Mouse (Mus musculus) gastrocnemius, adult 8-10 months (tissue): ENCODE data around the gene Slc22a23. TPM values are rescaled to one million over a fixed set of nuclear protein-coding genes. Genes with fewer than 3 reads are reported as not detected.

Experiments
- DNase-seq, 2 experiments: peaks; one replicate each; pipeline ENCODE4 v3.0.0; 2022; ENCODE audit warnings: low spot score in 2 of 2
- total RNA-seq, 4 experiments: library from RNA; stranded (reverse); gene quantifications; 2 replicates each; pipeline ENCODE4 v1.2.4; 2022

Gene Slc22a23
- total RNA-seq, 4 experiments from 2014 or later, result 6.1 to 12.3 (median 8.7) TPM

DNA sequence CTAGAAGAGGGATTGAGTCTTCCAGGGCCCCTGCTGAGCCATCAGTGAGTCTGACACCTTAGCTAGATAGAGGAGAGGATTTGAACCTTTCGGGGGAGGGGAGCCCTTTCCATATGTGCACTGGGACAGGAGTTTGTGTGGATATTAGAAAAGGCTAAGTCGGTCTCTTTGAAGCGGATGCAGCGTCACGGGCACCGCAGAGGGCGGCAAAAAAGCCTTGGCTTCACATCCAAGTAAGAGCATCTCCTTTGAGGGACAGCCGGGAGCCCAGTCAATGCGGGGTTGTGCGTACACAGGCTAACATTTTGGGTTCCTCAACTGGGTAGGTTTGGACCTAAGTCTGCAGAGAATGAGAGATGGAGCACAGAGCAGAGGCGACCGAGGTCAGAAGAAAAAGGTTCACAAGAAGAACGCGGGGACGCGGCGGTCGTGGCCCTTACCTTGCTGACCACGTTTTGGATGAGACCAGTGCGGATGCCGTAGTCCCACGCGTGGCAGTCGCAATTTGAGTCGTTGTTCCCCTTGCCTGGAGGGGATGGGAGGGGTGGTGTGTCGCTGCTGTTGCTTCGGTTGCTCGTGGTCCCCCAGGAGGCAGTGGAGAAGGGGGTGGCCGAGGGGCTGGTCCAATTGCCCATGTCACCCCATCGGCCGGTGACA lies 1.1 kb downstream of the Slc22a23 start:
- no peak for DNase-seq

DNA sequence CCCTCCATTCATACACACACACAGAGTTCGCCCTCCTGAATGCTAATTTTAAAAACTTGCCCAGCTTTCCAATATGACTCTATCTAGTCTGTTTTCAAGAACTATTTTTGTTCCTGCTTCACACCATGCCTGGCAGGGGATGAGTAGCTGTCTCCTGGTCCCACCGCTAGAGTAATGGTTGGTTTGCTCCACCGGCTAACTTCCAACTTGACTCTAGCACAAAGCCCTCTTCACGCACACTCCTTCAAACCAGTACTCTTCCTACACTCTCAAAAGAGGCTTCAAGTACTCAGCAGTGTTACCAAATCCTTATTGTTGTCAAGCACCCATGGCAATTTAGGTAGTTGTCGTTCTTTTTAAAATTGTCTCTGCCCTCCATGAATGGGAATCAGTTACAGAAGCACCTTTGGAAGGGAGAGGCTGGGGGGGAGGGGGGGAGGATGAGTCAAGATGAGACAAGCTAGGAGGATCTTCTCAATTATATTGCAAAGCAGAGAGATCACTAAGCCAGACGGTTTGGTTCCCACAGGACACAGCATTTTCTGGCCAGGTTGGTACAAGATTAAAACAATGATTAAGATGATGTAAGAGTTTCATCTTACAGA lies 2.6 kb downstream of the Slc22a23 start:
- DNase-seq, result no peak

DNA sequence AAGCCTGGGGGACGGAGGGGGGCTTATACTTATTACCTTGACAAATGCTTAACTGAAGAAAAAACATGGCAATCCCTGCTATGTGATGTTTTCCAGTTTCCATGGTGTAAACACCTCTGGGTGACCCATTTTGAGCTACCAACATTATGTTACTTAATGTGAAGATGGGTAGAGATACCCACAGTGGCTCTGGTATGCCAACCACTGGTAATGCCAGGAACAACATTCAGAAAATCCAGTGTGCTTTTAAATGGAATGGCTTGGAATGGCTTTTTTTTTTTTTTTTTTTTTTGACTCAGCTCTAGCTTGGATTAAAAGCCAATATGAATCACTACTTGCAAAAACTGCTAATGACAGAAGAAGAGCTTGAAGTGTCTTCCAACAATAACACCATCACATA lies 8.1 kb downstream of the Slc22a23 start:
- no peak for DNase-seq

DNA sequence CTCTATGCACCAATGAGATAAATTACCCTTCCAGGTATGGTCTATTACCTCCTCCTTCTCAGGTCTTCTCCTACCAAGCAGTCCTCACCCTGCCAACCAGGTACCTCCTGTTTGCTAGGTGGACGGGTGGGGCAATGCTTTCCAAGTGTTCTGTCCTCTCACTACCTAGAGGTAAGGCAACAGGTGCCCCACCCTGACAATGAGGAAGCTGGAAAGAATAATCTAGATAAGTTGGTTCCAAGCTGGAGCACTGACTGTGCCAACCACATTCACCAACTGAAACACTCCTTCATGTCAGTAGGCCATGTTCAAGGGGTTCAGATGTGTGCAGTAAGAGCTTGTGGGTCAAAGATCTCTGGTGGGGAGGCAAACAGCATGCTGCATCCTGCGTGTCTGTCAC lies 10.1 kb downstream of the Slc22a23 start:
- no peak for DNase-seq

DNA sequence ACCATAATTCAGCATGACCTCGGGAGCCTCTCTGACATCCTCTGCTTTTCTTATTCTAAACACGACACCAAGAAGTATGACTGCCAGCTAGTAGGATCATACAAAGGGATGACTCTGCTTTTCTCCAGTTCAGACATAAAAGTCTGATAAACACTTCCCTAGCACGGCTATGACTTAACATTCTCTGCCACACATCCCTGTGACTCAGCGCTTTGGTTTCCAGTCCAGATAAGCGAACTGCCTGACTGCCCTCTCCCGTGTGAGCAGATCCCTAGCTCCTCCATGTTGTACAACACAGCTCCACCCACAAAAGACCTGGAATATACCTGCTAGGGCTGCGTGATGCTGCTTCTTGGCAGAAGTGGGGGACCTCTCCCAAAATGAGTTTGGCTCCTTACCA lies 12.2 kb downstream of the Slc22a23 start:
- DNase-seq, result no peak

DNA sequence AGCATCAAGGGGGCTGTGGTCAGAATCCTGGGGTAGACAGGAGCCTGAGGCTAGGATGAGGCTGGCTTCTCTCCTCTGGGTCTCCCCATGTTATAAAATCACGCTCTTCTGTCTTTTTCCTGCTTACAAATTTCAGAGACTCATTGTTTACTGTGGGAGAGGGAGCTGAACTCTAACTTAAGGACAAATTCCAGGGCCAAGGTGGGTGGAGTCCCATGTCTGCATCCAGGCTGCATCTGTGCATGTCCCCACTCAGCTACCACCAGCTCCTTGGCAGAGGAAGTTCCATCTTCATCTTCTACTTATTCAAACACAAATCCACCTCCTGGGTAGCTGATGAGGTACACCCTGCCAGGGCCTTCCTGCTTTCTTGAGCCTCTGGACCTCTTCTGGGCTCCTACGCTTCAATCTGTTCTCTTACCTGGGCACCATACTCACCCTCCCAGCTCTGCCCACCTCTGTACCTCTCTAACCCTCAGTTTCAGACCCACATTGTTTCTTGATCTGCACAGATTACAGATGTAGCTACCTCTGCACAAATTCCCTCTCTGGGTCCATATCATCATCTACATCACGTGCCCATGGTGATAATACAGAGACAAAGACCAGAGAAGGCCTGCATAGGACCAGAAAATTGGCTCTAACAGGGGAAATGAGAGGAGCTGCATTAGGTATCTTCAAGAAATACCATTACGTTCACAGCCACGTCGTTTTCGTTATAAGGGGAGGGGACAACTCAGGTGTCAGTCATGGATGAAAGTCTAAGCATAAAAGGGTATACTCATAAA lies 13.4 kb downstream of the Slc22a23 start:
- DNase-seq, result no peak

DNA sequence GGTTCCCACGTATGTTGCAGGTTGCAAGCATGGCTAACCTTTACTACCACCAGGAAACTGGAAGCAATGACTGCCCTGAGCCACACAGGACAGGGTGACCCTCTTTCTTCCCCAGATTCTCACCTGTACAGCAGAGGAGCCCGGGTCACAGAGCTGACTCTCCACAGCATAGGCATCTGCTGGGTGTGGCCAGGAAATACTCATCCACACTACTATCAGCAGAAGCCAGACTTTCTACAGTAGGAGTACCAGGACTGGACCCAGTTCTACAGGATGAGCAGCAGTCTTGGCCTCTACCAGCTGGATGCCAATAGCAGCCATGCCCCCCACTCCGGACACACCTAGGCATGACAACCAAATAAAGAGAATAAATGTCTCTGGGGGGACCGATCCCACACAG lies 15.4 kb downstream of the Slc22a23 start:
- no peak for DNase-seq

DNA sequence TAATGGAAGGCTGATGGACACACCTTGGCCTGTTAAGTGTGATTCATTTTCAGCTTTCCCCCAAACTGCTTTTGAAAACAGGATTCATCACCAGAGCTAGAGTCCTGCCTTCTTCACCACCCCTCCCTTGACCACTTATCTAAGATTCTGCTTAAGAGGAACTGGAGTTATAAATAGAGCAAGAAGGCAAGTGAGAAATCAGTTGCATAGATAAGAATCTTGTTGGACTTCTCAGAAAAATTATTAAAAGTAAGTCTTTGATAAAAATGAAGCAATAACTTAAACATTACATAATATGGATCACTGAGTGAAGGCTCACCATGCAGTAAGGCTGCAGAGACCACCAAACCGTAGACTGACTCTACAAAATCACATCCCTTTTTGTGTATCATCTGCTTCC lies 18.0 kb downstream of the Slc22a23 start:
- no peak for DNase-seq

DNA sequence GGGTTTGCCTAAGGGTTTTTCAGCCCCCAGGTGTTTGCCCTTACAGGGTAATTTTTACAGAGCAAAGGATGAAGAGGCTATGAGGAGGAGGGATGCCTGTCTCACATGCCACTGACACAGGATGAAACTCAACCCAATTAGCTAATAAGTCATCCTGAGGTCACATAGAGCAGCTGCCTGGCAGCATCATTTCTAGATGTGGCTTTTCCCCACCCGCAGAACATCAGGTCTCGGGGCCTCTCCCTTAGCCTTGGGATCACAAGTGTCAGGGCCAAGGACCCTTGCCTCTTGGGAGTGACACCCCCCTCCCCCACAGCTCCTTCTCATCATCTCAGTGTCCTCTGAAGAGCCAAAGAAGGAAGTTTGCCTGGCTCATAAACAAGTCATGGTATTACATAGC lies 21.6 kb downstream of the Slc22a23 start:
- DNase-seq, result no peak

DNA sequence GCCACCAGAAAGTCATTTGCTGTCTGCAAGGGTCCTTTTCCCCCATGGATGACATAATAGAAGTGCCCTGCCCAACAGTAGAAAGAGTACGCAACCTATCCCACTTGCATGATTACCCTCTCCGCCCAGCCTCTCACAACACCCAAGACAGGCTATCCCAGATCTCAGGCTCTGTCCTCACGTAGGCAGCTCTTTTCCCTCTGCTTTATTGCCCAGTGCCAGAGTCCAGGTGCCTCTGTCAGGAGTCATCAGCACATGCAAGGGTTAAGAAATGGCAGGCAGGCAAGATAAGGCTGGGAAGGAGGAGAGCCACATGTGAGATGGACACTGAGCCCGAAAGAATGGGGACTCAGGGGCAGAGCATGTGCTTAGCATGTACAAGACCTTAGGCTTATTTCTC lies 24.5 kb downstream of the Slc22a23 start:
- no peak for DNase-seq

DNA sequence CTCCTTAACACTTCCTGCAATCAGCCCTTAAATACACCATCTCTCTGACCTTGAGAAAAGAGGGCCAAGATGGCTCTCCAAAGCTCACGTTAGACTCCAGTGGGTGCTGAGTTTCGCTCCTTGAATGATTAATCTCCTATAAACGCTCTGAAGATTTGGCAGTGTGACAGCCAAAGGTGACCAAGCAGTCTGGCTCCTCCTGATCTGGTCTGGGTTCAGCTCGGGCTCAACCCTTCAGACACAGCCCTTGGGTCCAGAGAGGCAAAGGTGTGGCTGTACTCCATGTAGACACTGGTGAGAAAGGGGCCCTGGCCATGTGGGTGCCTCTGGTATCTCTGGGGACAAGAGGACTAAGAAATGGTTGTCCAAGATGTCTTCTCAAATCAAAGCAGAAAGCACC lies 27.9 kb downstream of the Slc22a23 start:
- no peak for DNase-seq

DNA sequence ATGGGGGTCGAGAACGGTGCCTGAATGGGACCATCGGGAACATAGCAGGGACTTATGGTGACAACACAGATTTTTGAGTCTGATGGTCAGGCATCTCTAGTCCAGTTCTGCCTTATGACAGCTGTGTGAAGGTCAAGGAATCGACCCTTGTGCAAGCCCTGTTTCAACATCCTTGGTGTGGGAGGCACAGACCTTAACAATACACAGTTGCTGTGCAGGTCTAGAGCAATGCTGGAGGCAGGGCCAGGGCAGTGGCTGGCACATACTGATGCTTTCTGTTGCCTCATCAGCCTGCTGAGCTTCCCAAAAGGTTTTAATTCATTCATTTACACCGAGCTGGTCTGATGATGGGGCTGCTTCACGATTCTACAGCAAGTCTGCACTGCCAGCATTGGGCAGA lies 28.5 kb downstream of the Slc22a23 start:
- no peak for DNase-seq

DNA sequence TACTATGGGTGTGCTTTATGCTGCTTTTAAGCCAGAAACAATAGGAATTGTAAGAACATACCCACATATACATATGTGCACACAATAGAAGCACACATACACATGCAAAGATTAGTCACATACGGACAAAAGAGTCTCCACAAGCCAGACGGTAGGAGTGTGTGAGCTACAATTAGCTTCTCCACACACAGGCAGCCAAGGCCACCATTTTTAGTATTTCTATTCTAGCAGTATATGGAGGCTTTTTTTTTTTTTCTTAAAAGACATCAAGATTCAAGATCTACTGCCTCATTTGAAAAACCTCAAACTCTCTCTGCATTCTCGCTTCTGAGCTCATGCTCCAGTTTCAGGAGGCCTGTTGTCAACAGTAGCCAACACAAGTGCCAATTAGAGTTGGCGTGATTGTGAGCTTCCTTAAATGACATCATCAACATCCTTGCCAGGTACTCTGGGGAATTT lies 31.9 kb downstream of the Slc22a23 start:
- DNase-seq, result no peak

DNA sequence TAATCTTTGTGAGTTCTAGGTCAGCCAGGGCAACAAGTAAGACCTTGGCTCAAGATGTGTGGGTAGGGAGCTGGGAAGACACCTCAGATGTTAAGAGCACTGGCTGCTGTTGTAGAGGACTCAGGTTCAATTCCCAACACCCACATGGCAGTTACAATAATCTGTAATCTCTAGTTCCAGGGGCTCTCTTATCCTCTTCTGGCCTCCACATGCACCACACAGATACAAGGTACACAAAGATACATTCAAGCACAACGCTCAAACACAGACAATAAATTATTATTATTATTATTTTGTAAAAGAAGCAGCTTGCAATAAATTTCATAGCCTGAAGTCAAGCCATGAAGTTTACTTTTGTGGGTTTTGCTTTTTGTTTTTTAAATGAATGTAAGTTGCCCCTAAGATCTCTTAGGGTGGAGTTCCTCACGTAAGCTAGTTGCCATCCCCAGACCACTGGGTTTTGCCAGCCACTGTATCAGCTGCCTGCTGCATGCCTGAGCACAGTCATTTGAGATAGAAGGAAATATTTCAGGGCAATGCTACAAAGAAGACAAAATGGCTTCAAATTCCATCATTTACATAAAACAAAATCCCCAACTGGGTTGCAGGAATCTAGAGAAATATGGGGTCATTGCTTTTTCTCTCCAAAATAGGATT lies 32.5 kb downstream of the Slc22a23 start:
- DNase-seq, result no peak

DNA sequence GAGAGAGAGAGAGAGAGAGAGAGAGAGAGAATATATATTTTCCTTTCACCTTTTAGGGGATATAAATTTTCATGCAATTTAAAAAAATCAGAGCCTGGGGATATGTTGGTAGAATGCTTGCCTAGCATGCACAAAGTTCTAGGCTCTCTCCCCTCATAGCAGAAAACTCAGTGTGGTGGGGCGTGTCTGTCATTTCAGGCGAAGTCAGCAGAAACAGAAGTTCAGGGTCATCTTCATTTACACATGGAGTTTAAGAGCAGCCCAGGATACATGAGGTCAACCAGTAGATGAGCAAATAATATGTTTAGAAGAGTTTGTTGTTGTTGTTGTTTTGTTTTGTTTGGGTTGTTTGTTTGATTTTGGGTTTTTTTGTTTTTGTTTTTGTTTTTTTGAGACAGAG lies 33.4 kb downstream of the Slc22a23 start:
- no peak for DNase-seq

DNA sequence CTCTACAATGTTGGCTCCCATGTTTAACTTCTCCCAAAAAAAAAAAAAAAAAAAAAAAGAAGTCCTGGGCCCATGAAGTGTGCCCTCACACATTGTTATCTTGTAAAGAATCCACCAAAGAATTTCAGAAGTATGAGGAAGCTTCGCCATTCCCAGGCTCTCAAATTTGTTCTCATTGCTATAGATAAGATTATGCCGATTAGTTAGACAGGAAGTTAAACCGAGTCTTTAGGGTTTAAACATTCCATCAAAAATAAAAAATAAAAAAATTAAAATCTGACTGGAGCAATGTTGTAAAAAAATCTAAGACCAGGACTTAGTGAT lies 36.4 kb downstream of the Slc22a23 start:
- DNase-seq, result no peak

DNA sequence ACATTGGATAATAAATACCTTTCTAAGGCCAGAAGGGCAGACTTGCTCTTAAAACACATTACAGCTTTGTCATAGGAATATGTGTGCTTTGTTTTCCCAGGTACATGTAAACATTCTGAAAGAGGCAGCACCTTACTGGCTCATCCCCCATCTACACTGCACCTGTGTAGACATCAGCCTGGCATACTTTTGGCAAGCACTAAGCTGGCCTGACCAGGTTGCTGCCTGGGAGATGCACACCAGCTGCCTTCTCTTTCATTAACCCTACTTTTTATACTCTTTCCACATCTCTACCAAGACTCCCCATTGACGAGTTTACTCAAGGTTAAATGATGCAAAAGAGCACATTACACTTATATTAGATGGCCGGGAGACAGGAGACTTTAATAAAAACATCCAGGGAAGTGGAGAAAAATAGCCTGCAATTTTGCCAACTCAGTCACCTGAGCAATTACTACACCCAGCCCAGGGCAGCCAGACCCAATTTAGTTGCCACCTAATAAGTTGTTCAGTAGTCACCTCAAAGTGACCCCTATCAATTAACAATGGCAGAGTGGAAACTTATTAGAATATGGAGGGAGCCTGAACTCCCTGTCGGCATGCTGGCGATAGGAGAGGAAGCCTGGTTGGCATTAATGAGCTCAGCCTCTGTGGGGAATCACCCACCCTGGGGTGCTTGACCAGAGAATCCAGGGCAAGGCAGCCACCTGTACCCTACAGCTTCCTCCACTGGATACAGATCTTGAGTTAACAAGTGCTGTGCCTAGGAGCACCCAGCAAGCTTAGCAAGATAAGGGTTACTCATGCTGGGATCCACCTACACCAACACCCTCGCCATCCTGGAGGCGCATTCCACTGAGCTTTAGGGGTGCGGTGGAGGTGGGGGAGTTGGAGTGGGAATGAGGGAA lies 37.0 kb downstream of the Slc22a23 start:
- no peak for DNase-seq

DNA sequence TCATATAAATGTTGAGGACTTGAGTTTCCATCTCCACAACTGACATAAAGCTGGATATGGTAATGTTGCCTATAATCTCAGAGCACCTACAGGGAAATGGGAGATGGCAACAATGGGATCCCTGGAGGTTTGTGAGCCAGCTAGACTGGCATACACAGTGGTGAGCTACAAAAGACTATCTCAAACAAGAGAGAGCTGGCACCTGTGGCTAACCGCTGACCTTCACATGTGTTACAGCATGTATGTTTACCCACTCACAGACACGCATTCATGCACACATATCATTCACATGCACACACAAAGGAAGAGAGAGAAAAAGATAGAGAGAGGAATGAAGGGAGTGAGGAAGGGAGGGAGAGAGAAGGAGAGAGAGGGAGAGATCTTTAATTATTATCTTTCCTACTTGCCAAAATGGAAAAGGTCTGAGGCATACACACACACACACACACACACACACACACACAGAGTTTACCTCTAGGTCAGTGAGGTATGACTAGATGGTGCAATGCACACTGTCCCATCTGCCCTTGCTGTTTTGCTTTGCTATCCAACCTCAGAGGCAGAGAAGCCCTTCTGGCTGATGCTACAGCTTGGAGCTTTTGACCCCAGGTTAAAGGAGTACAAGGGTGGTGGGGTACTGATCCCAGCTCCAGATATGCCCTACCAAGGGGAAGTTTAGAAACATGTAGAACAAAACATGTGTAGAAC lies 38.9 kb downstream of the Slc22a23 start:
- no peak for DNase-seq

DNA sequence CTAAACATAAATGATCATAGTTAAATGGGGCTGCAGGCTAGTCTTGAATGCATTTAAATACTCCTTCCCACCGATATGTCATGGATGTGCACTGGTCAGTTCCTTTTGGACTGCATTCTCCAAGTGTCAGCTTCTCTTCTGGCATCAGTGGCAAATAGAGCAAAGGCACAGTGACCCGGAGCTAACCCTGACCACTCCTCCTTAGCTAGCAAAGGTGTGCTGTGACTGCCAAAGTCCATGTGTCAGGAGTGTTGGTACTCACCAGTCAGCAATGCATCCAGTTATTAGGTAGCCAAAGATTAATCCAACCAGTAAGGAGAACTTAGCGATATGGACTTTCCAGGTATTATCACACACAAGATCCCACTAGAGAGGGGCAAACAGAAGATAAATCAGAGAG lies 40.1 kb downstream of the Slc22a23 start:
- no peak for DNase-seq

DNA sequence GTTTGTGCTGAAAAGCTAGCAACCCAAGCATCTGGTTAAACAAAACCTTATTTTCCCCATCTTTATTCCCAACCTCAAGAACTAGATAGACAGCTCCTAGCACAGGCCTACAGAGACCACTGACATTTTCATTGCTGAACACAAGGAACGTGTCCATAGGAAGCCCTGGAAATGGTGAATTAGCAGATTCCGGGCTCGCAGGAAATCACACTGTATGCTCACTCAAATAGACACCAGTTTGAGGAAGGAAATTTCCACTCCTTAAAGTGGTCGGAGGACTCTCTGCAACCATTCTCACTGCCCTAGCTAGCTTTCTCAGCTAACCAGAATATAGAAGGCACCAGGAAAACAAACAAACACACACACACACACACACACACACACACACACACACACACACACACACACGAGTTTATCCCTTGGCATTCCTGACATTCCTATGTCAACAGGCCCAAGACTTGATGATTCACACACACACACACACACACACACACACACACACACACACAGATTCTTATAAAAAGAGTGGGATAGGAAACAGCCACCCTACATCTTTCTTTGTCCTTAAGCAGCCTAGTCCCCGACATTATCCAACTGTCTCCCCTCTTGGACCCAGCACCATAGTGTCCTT lies 41.5 kb downstream of the Slc22a23 start:
- DNase-seq, result no peak
